Mouse (Mus musculus) thymus, adult 2 months (tissue): ENCODE measurements around the gene Usb1. TPM values are rescaled to one million over a fixed set of nuclear protein-coding genes. Genes with fewer than 3 reads are reported as not detected.
"Not testable (repeated sequence)": the region's sequence is repeated elsewhere in the genome, so short reads cannot be mapped to it uniquely, and the experiment has no call there.

Source experiments
- DNase-seq: peaks from one replicate; pipeline ENCODE4 v3.0.0; 2021
- H3K27ac ChIP-seq: fragments of 200-500 bp; 2 replicates; pipeline ENCODE4 v1.5.1; 2012; ENCODE audit warnings: low read length, control low read depth; ENCODE audit not compliant: control insufficient read depth, insufficient read depth
- H3K27me3 ChIP-seq: fragments of 200-500 bp; 2 replicates; pipeline ENCODE4 v1.6.1; 2012; ENCODE audit warnings: mild to moderate bottlenecking, low read length, moderate library complexity, mixed read lengths; ENCODE audit not compliant: control insufficient read depth, insufficient read depth
- H3K36me3 ChIP-seq: fragments of 200-500 bp; 2 replicates; pipeline ENCODE4 v1.6.1; 2012; ENCODE audit warnings: mild to moderate bottlenecking, low read length, moderate library complexity; ENCODE audit not compliant: control insufficient read depth, insufficient read depth
- H3K4me1 ChIP-seq: fragments of 200-500 bp; replicated peaks from 2 replicates; pipeline ENCODE4 v1.6.1; 2012; ENCODE audit warnings: low read length; ENCODE audit not compliant: control insufficient read depth, insufficient read depth
- H3K4me3 ChIP-seq: fragments of 200-500 bp; 2 replicates; pipeline ENCODE4 v1.5.1; 2012; ENCODE audit warnings: mild to moderate bottlenecking, low read length, control low read depth, moderate library complexity; ENCODE audit not compliant: control insufficient read depth, insufficient read depth
- CTCF ChIP-seq: fragments of 200-500 bp; IDR thresholded peaks from 2 replicates; pipeline ENCODE4 v1.5.1; 2012; ENCODE audit warnings: mild to moderate bottlenecking, control low read depth, low read length, moderate library complexity, borderline replicate concordance; ENCODE audit not compliant: control insufficient read depth, poor library complexity, insufficient read depth; ENCODE audit errors: extremely low read depth
- POLR2A ChIP-seq: fragments of 200-500 bp; IDR thresholded peaks from 2 replicates; pipeline ENCODE4 v1.6.1; 2012; ENCODE audit warnings: mild to moderate bottlenecking, low read length, control low read depth, moderate library complexity; ENCODE audit not compliant: control insufficient read depth, poor library complexity, insufficient read depth; ENCODE audit errors: extremely low read depth
- WGBS: fragments of 180-500 bp; shearing (Covaris S2); methylation state at CpG from one replicate; pipeline ENCODE4 v1.1.7; 2018; 5-methylcytosine and 5-hydroxymethylcytosine counted together
- polyA plus RNA-seq: library from polyadenylated mRNA; depleted of rRNA; stranded (reverse); fragments of >200 nt; gene quantifications from 2 replicates; pipeline ENCODE4 v1.2.3, GENCODE M21; 2012

Usb1 gene
- polyA plus RNA-seq, 1 experiment: 55.6 TPM

GRCm38 (mm10) chr8:95376309-95376999, 44.4 kb downstream of the Usb1 start:
- DNase-seq: no peak
- H3K4me3 ChIP-seq: no peak overlapping the region
- no peaks in the 10 kb centered on the region for H3K27me3 ChIP-seq
- no peaks in the 10 kb centered on the region for H3K4me1 ChIP-seq
- TF ChIP-seq POLR2A (no peak), CTCF (no peak)
- H3K36me3 ChIP-seq: no peaks in the 10 kb centered on the region
- WGBS: 87% methylated on average over 12 of the region's 12 CpGs
- no peak overlapping the region for H3K27ac ChIP-seq

GRCm38 (mm10) chr8:95377101-95377500, 45.0 kb downstream of the Usb1 start:
- no peaks in the 10 kb centered on the region for H3K36me3 ChIP-seq
- H3K27me3 ChIP-seq: no peaks in the 10 kb centered on the region
- no peak overlapping the region for H3K27ac ChIP-seq
- no peaks in the 10 kb centered on the region for H3K4me1 ChIP-seq
- WGBS: 93% methylated on average over 4 of the region's 4 CpGs
- TF ChIP-seq CTCF (no peak), POLR2A (no peak)
- DNase-seq: no peak
- H3K4me3 ChIP-seq: no peak overlapping the region

GRCm38 (mm10) chr8:95377863-95378291, 45.8 kb downstream of the Usb1 start:
- no peak for TF ChIP-seq CTCF
- TF ChIP-seq POLR2A: no peak
- Histone ChIP-seq H3K4me1 (no peaks in the 10 kb centered on the region), H3K27me3 (no peaks in the 10 kb centered on the region), H3K4me3 (no peak overlapping the region), H3K36me3 (no peaks in the 10 kb centered on the region), H3K27ac (no peak overlapping the region)
- no peak for DNase-seq
- WGBS: 80% methylated on average over 7 of the region's 7 CpGs

GRCm38 (mm10) chr8:95378928-95379327, 46.8 kb downstream of the Usb1 start:
- not testable (repeated sequence) for H3K27ac ChIP-seq, H3K36me3 ChIP-seq, H3K27me3 ChIP-seq, H3K4me3 ChIP-seq, H3K4me1 ChIP-seq, DNase-seq
- 98% methylated on average over 11 of the region's 11 CpGs for whole genome bisulfite sequencing

GRCm38 (mm10) chr8:95380953-95381352, 48.9 kb downstream of the Usb1 start:
- H3K27ac ChIP-seq: no peak overlapping the region

GRCm38 (mm10) chr8:95381595-95381994, 49.5 kb downstream of the Usb1 start:
- TF ChIP-seq CTCF (no peak), POLR2A (no peak)
- no peaks in the 10 kb centered on the region for H3K36me3 ChIP-seq
- no peaks in the 10 kb centered on the region for H3K4me1 ChIP-seq
- 94% methylated on average over 3 of the region's 3 CpGs for WGBS
- no peaks in the 10 kb centered on the region for H3K27me3 ChIP-seq
- H3K4me3 ChIP-seq: no peak overlapping the region
- no peak for DNase-seq
- H3K27ac ChIP-seq: no peak overlapping the region

More at GRCm38 (mm10) chr8:95380953-95381352, 48.9 kb downstream of the Usb1 start:
- Histone ChIP-seq H3K4me1 (no peaks in the 10 kb centered on the region), H3K27me3 (no peaks in the 10 kb centered on the region), H3K4me3 (no peak overlapping the region), H3K36me3 (no peaks in the 10 kb centered on the region)
- no peak for DNase-seq
- TF ChIP-seq POLR2A (no peak), CTCF (no peak)

GRCm38 (mm10) chr8:95384501-95384900, 52.4 kb downstream of the Usb1 start:
- Histone ChIP-seq H3K36me3 (no peaks in the 10 kb centered on the region), H3K4me1 (peaks cover under 1% of the 10 kb centered on the region; the same call in 1 of the 2 replicates), H3K4me3 (no peak overlapping the region), H3K27me3 (no peaks in the 10 kb centered on the region), H3K27ac (no peak overlapping the region)
- no peak for TF ChIP-seq POLR2A
- TF ChIP-seq CTCF: no peak
- DNase-seq: no peak
- WGBS: 60% methylated on average over 3 of the region's 3 CpGs
